Mouse (Mus musculus): ENCODE measurements at regions not wholly inside any gene's neighbourhood (a gene's known extent, or its start where the extent isn't known, plus 50 kb on each side); places are given as distances from the start of the nearest gene placed in this dataset.

DNA sequence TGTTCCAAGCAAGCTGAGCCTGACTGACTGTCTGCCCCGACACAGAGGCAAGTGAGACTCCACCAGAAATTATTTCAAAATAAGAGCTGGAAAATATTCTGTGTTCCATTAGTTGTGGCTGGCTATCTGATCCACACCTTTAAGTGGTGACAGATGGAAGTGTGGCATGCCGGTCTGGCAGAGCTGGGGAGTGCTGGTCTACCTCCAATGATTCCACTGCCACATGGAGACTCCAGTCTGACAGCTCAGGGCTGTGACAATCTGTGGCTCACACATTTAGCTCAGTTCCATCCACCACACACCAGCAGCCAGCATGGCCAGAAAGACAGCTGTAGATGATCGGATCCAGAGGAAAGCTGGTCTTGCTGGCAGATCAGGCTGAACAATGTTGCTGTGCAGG, 175.3 kb upstream of the Eef2kmt start:
- TF ChIP-seq POLR2A (IDR thresholded peaks at IDR 0.05; ENCODE audit: low read depth, low read length): no peak
- TF ChIP-seq CTCF (IDR thresholded peaks at IDR 0.05; ENCODE audit: extremely low read depth, insufficient read length, insufficient replicate concordance, low read depth, low read length): no peak
